Mouse (Mus musculus): Measurements from ENCODE around the gene Mylk4. TPM values are rescaled to one million over a fixed set of nuclear protein-coding genes. Genes with fewer than 3 reads are reported as not detected.

Mylk4 gene
- polyA plus RNA-seq, 1 experiment = not detected

DNA sequence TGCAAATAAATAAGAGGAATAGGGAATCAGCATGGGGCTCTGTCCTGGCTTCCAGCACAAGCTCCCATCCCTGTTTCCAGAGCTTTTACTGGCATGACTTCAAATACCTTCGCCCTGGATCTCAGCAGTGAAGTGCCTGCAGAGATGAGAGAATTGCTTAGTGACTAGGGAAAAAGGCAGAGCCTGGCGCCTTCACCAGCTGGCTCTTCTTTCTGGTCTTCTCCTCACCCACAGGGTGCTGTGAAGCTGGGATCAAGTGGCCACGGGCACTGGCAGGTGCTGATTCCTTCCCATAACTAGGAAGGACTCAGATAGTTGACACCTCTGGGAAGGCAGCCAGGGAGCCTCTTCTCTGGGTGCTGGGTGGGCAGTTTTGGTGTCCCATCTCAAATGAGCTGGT is 115.5 kb downstream of the Mylk4 start:
- H3K36me3 ChIP-seq (ENCODE audit: control insufficient read depth, insufficient read depth, low read length, poor library complexity, severe bottlenecking) = no peaks in the 10 kb centered on the region
- TF ChIP-seq CTCF (IDR thresholded peaks at IDR 0.05; ENCODE audit: low read depth, low read length) = no peak
- no peak for TF ChIP-seq EP300 (IDR thresholded peaks at IDR 0.05; ENCODE audit: insufficient read depth, low read depth, low read length)
- H3K27me3 ChIP-seq (ENCODE audit: control insufficient read depth, insufficient read depth, low read length, poor library complexity, severe bottlenecking) = peaks cover 1% of the 10 kb centered on the region; the same call in 1 of the 2 replicates
- no peak overlapping the region for H3K27ac ChIP-seq (ENCODE audit: insufficient read depth, low read length)
- no peak overlapping the region for H3K9ac ChIP-seq (ENCODE audit: low read depth, poor library complexity, severe bottlenecking)
- no peak overlapping the region for H3K4me3 ChIP-seq (ENCODE audit: low read depth, low read length)
- no peaks in the 10 kb centered on the region for H3K4me1 ChIP-seq (ENCODE audit: control insufficient read depth, insufficient read depth, low read length)
- H3K9me3 ChIP-seq (replicated peaks; ENCODE audit: control insufficient read depth, insufficient read depth, low read length, poor library complexity, severe bottlenecking) = no peaks in the 10 kb centered on the region

GRCm38 (mm10) chr13:32667386-32667785 is 116.4 kb downstream of the Mylk4 start:
- Histone ChIP-seq H3K9ac (ENCODE audit: low read depth, poor library complexity, severe bottlenecking) (no peak overlapping the region), H3K4me1 (ENCODE audit: control insufficient read depth, insufficient read depth, low read length) (no peaks in the 10 kb centered on the region), H3K36me3 (ENCODE audit: control insufficient read depth, insufficient read depth, low read length, poor library complexity, severe bottlenecking) (no peaks in the 10 kb centered on the region), H3K4me3 (ENCODE audit: low read depth, low read length) (no peak overlapping the region), H3K9me3 (replicated peaks; ENCODE audit: control insufficient read depth, insufficient read depth, low read length, poor library complexity, severe bottlenecking) (no peaks in the 10 kb centered on the region), H3K27ac (ENCODE audit: insufficient read depth, low read length) (no peak overlapping the region), H3K27me3 (ENCODE audit: control insufficient read depth, insufficient read depth, low read length, poor library complexity, severe bottlenecking) (peaks cover 1% of the 10 kb centered on the region; the same call in 1 of the 2 replicates)
- TF ChIP-seq POLR2A (IDR thresholded peaks at IDR 0.05; ENCODE audit: insufficient read depth, low read length) (no peak), CTCF (IDR thresholded peaks at IDR 0.05; ENCODE audit: low read depth, low read length) (no peak), EP300 (IDR thresholded peaks at IDR 0.05; ENCODE audit: insufficient read depth, low read depth, low read length) (no peak)

DNA sequence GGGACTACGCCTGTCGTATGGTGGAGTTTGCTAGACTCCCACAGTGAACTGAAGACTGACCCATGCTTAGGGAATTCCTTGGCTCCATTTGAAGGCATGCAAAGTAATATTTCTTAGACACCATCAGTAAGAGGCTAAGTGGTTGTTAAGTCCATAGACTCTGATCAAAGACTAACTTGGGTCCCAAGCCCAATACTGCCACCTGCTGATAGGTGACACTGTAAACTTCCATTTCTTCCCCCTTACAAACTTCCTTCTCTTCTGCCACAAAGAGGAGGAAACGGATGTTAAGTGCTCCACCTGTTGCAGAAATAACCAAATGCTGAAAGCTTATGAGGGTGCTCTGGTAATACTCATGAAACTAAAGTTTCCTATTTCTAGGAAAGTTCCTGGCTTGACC is 121.7 kb downstream of the Mylk4 start:
- no peak overlapping the region for H3K4me3 ChIP-seq (ENCODE audit: low read depth, low read length)
- TF ChIP-seq EP300 (IDR thresholded peaks at IDR 0.05; ENCODE audit: insufficient read depth, low read depth, low read length) (no peak), POLR2A (IDR thresholded peaks at IDR 0.05; ENCODE audit: insufficient read depth, low read length) (no peak), CTCF (IDR thresholded peaks at IDR 0.05; ENCODE audit: low read depth, low read length) (no peak)
- no peaks in the 10 kb centered on the region for H3K4me1 ChIP-seq (ENCODE audit: control insufficient read depth, insufficient read depth, low read length)
- no peaks in the 10 kb centered on the region for H3K27me3 ChIP-seq (ENCODE audit: control insufficient read depth, insufficient read depth, low read length, poor library complexity, severe bottlenecking)
- H3K27ac ChIP-seq (ENCODE audit: insufficient read depth, low read length) = no peak overlapping the region
- H3K36me3 ChIP-seq (ENCODE audit: control insufficient read depth, insufficient read depth, low read length, poor library complexity, severe bottlenecking) = no peaks in the 10 kb centered on the region
- no peak overlapping the region for H3K9ac ChIP-seq (ENCODE audit: low read depth, poor library complexity, severe bottlenecking)
- H3K9me3 ChIP-seq (replicated peaks; ENCODE audit: control insufficient read depth, insufficient read depth, low read length, poor library complexity, severe bottlenecking) = no peaks in the 10 kb centered on the region

- no peaks in the 10 kb centered on the region for H3K27me3 ChIP-seq (ENCODE audit: control insufficient read depth, insufficient read depth, low read length, poor library complexity, severe bottlenecking)
- H3K9me3 ChIP-seq (replicated peaks; ENCODE audit: control insufficient read depth, insufficient read depth, low read length, poor library complexity, severe bottlenecking) = no peaks in the 10 kb centered on the region
- TF ChIP-seq EP300 (IDR thresholded peaks at IDR 0.05; ENCODE audit: insufficient read depth, low read depth, low read length) (no peak), CTCF (IDR thresholded peaks at IDR 0.05; ENCODE audit: low read depth, low read length) (no peak), POLR2A (IDR thresholded peaks at IDR 0.05; ENCODE audit: insufficient read depth, low read length) (no peak)
- H3K4me3 ChIP-seq (ENCODE audit: low read depth, low read length) = no peak overlapping the region
- H3K36me3 ChIP-seq (ENCODE audit: control insufficient read depth, insufficient read depth, low read length, poor library complexity, severe bottlenecking) = no peaks in the 10 kb centered on the region
- no peak overlapping the region for H3K27ac ChIP-seq (ENCODE audit: insufficient read depth, low read length)
- no peak overlapping the region for H3K9ac ChIP-seq (ENCODE audit: low read depth, poor library complexity, severe bottlenecking)
- H3K4me1 ChIP-seq (ENCODE audit: control insufficient read depth, insufficient read depth, low read length) = no peaks in the 10 kb centered on the region
Observed at GRCm38 (mm10) chr13:32660294-32660693, 123.5 kb downstream of the Mylk4 start.

- no peak overlapping the region for H3K9ac ChIP-seq (ENCODE audit: low read depth, poor library complexity, severe bottlenecking)
- no peaks in the 10 kb centered on the region for H3K4me1 ChIP-seq (ENCODE audit: control insufficient read depth, insufficient read depth, low read length)
- no peak for TF ChIP-seq POLR2A (IDR thresholded peaks at IDR 0.05; ENCODE audit: insufficient read depth, low read length)
- TF ChIP-seq EP300 (IDR thresholded peaks at IDR 0.05; ENCODE audit: insufficient read depth, low read depth, low read length) = no peak
- TF ChIP-seq CTCF (IDR thresholded peaks at IDR 0.05; ENCODE audit: low read depth, low read length) = no peak
- H3K27ac ChIP-seq (ENCODE audit: insufficient read depth, low read length) = no peak overlapping the region
- H3K9me3 ChIP-seq (replicated peaks; ENCODE audit: control insufficient read depth, insufficient read depth, low read length, poor library complexity, severe bottlenecking) = no peaks in the 10 kb centered on the region
- no peaks in the 10 kb centered on the region for H3K27me3 ChIP-seq (ENCODE audit: control insufficient read depth, insufficient read depth, low read length, poor library complexity, severe bottlenecking)
- no peak overlapping the region for H3K4me3 ChIP-seq (ENCODE audit: low read depth, low read length)
- no peaks in the 10 kb centered on the region for H3K36me3 ChIP-seq (ENCODE audit: control insufficient read depth, insufficient read depth, low read length, poor library complexity, severe bottlenecking)
Observed at GRCm38 (mm10) chr13:32659271-32659670, 124.5 kb downstream of the Mylk4 start.

DNA sequence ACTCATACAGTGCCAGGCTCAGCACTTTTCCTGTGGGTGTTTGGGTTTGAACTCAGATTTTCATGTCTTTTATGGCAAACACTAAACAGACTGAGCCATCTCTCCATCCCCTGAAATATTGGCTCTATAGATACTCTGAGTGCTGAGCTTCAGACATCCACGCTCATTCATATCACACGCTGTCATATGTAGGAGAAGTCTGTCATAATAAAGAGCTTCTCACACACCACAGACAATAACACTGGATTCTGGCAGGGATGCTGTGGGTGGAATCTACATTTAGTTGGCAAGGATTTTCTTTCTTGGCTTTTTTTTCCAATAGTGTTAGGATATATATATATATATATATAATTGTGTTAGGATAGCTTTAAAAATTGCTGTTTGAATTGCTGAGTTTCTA is 126.2 kb downstream of the Mylk4 start:
- Histone ChIP-seq H3K9ac (ENCODE audit: low read depth, poor library complexity, severe bottlenecking) (no peak overlapping the region), H3K4me3 (ENCODE audit: low read depth, low read length) (no peak overlapping the region), H3K27ac (ENCODE audit: insufficient read depth, low read length) (no peak overlapping the region), H3K9me3 (replicated peaks; ENCODE audit: control insufficient read depth, insufficient read depth, low read length, poor library complexity, severe bottlenecking) (no peaks in the 10 kb centered on the region), H3K27me3 (ENCODE audit: control insufficient read depth, insufficient read depth, low read length, poor library complexity, severe bottlenecking) (no peaks in the 10 kb centered on the region), H3K36me3 (ENCODE audit: control insufficient read depth, insufficient read depth, low read length, poor library complexity, severe bottlenecking) (no peaks in the 10 kb centered on the region), H3K4me1 (ENCODE audit: control insufficient read depth, insufficient read depth, low read length) (no peaks in the 10 kb centered on the region)
- TF ChIP-seq POLR2A (IDR thresholded peaks at IDR 0.05; ENCODE audit: insufficient read depth, low read length) = no peak
- TF ChIP-seq CTCF (IDR thresholded peaks at IDR 0.05; ENCODE audit: low read depth, low read length) = no peak
- no peak for TF ChIP-seq EP300 (IDR thresholded peaks at IDR 0.05; ENCODE audit: insufficient read depth, low read depth, low read length)

Other genes starting within 250 kb of the Mylk4 start
- gene Wrnip1, start 18.1 kb upstream of the Mylk4 start, polyA plus RNA-seq (2011; ENCODE audit: insufficient read depth, insufficient read length, low read depth, missing spikeins) = 21.5 and 23.3 TPM in 2 replicates
- not detected in 2 replicates for gene D930007J09Rik, start 18.9 kb upstream of the Mylk4 start, polyA plus RNA-seq (2011; ENCODE audit: insufficient read depth, insufficient read length, low read depth, missing spikeins)
- gene Serpinb1a, start 67.2 kb upstream of the Mylk4 start, polyA plus RNA-seq (2011; ENCODE audit: insufficient read depth, insufficient read length, low read depth, missing spikeins) = 1.6 and 2.1 TPM in 2 replicates
- not detected in 2 replicates for gene Serpinb1c, start 114.3 kb upstream of the Mylk4 start, polyA plus RNA-seq (2011; ENCODE audit: insufficient read depth, insufficient read length, low read depth, missing spikeins)
- gene Serpinb6b, start 181.3 kb upstream of the Mylk4 start, polyA plus RNA-seq (2011; ENCODE audit: insufficient read depth, insufficient read length, low read depth, missing spikeins) = 2.3 and 6.1 TPM in 2 replicates
- gene Serpinb9, start 219.3 kb upstream of the Mylk4 start, polyA plus RNA-seq (2011; ENCODE audit: insufficient read depth, insufficient read length, low read depth, missing spikeins) = 3.4 and 3.7 TPM in 2 replicates
- 6.5 and 7.6 TPM in 2 replicates for gene Serpinb9b, start 243.5 kb upstream of the Mylk4 start, polyA plus RNA-seq (2011; ENCODE audit: insufficient read depth, insufficient read length, low read depth, missing spikeins)

All from ES-Bruce4 (cell line).